Mouse (Mus musculus): ENCODE results near the gene Abcb5. TPM values are rescaled to one million over a fixed set of nuclear protein-coding genes. Genes with fewer than 3 reads are reported as not detected.

Abcb5 gene
- total and polyA plus RNA-seq, 3 experiments: not detected

- H3K4me3 ChIP-seq (ENCODE audit: control insufficient read depth in 1 of 2, insufficient read depth in 1 of 2, low read depth in 2 of 2, low read length in 2 of 2): no peak overlapping the region
- H3K27ac ChIP-seq (ENCODE audit: control insufficient read depth, low read depth, low read length): no peak overlapping the region
- no peak overlapping the region for H3K9ac ChIP-seq (ENCODE audit: control insufficient read depth, low read depth, low read length, poor library complexity, severe bottlenecking)
- DNase-seq (ENCODE audit: low read depth, low spot score): no peak
- H3K9me3 ChIP-seq (replicated peaks; ENCODE audit: insufficient read depth, low read length): no peaks in the 10 kb centered on the region
- H3K27me3 ChIP-seq (ENCODE audit: control insufficient read depth in 1 of 2, insufficient read depth in 2 of 2, low read length in 2 of 2): no peaks in the 10 kb centered on the region
- no peak for TF ChIP-seq E2F4 (IDR thresholded peaks at IDR 0.05; ENCODE audit: borderline replicate concordance, low read depth, low read length)
- no peak for TF ChIP-seq JUND (IDR thresholded peaks at IDR 0.05; ENCODE audit: low read depth, low read length)
- TF ChIP-seq EP300 (IDR thresholded peaks at IDR 0.05; ENCODE audit: low read depth in 1 of 2, low read length in 2 of 2): no peak
- TF ChIP-seq MYB (IDR thresholded peaks at IDR 0.05; ENCODE audit: low read depth, low read length): no peak
- no peak for TF ChIP-seq NELFE (IDR thresholded peaks at IDR 0.05; ENCODE audit: low read depth, low read length)
- TF ChIP-seq ELF1 (IDR thresholded peaks at IDR 0.05; ENCODE audit: low read depth, low read length): no peak
- TF ChIP-seq MYC (IDR thresholded peaks at IDR 0.05; ENCODE audit: low read depth, low read length): no peak
- TF ChIP-seq NRF1 (IDR thresholded peaks at IDR 0.05; ENCODE audit: insufficient read depth, low read depth, low read length, poor library complexity, severe bottlenecking): no peak
- no peak for TF ChIP-seq USF1 (IDR thresholded peaks at IDR 0.05; ENCODE audit: low read depth, low read length)
- no peak for TF ChIP-seq USF2 (IDR thresholded peaks at IDR 0.05; ENCODE audit: borderline replicate concordance in 1 of 2, insufficient read depth in 1 of 2, low read depth in 1 of 2, low read length in 2 of 2)
- no peaks in the 10 kb centered on the region for H3K4me1 ChIP-seq (ENCODE audit: control insufficient read depth in 1 of 2, insufficient read depth in 2 of 2, low read length in 2 of 2)
- H3K79me2 ChIP-seq (ENCODE audit: control insufficient read depth, insufficient read depth, low read length, poor library complexity): no peaks in the 10 kb centered on the region
- no peaks in the 10 kb centered on the region for H3K36me3 ChIP-seq (ENCODE audit: control insufficient read depth in 1 of 2, insufficient read depth in 2 of 2, low read length in 2 of 2)
Observed at GRCm38 (mm10) chr12:118846649-118847321, 119.4 kb downstream of the Abcb5 start.

- Histone ChIP-seq H3K9ac (ENCODE audit: control insufficient read depth, low read depth, low read length, poor library complexity, severe bottlenecking) (no peak within 1 kb of the TSS), H3K4me1 (ENCODE audit: control insufficient read depth in 1 of 2, insufficient read depth in 2 of 2, low read length in 2 of 2) (no peaks in the 10 kb centered on the region), H3K27me3 (ENCODE audit: control insufficient read depth in 1 of 2, insufficient read depth in 2 of 2, low read length in 2 of 2) (no peaks in the 10 kb centered on the region), H3K79me2 (ENCODE audit: control insufficient read depth, insufficient read depth, low read length, poor library complexity) (no peaks in the 10 kb centered on the region), H3K36me3 (ENCODE audit: control insufficient read depth in 1 of 2, insufficient read depth in 2 of 2, low read length in 2 of 2) (no peaks in the 10 kb centered on the region), H3K9me3 (replicated peaks; ENCODE audit: insufficient read depth, low read length) (no peaks in the 10 kb centered on the region), H3K4me3 (ENCODE audit: control insufficient read depth in 1 of 2, insufficient read depth in 1 of 2, low read depth in 2 of 2, low read length in 2 of 2) (no peak within 1 kb of the TSS), H3K27ac (ENCODE audit: control insufficient read depth, low read depth, low read length) (no peak within 1 kb of the TSS)
- no peak for DNase-seq (ENCODE audit: low read depth, low spot score)
- no peak for TF ChIP-seq MEF2A (IDR thresholded peaks at IDR 0.05; ENCODE audit: extremely low read depth, insufficient replicate concordance, low read depth, low read length, poor library complexity, severe bottlenecking)
- TF ChIP-seq NELFE (IDR thresholded peaks at IDR 0.05; ENCODE audit: low read depth, low read length): no peak
- no peak for TF ChIP-seq MAZ (IDR thresholded peaks at IDR 0.05; ENCODE audit: low read depth, low read length)
- TF ChIP-seq ZC3H11A (IDR thresholded peaks at IDR 0.05; ENCODE audit: low read depth, low read length): no peak
- TF ChIP-seq TBP (IDR thresholded peaks at IDR 0.05; ENCODE audit: low read depth, low read length): no peak
- TF ChIP-seq UBTF (IDR thresholded peaks at IDR 0.05; ENCODE audit: borderline replicate concordance, insufficient read depth, low read depth, low read length): no peak
- no peak for TF ChIP-seq GATA1 (IDR thresholded peaks at IDR 0.05; ENCODE audit: low read depth, low read length)
- no peak for TF ChIP-seq POLR2A (IDR thresholded peaks at IDR 0.05; ENCODE audit: control insufficient read depth in 1 of 2, insufficient read depth in 1 of 2, low read depth in 1 of 2, low read length in 2 of 2, poor library complexity in 1 of 2)
- no peak for TF ChIP-seq CHD1 (IDR thresholded peaks at IDR 0.05; ENCODE audit: low read depth, low read length)
- TF ChIP-seq TAL1 (IDR thresholded peaks at IDR 0.05; ENCODE audit: low read length): no peak
- no peak for TF ChIP-seq BHLHE40 (IDR thresholded peaks at IDR 0.05; ENCODE audit: borderline replicate concordance, low read depth, low read length)
- no peak for TF ChIP-seq GABPA (IDR thresholded peaks at IDR 0.05; ENCODE audit: low read depth, low read length)
- TF ChIP-seq ELF1 (IDR thresholded peaks at IDR 0.05; ENCODE audit: low read depth, low read length): no peak
- TF ChIP-seq SMC3 (IDR thresholded peaks at IDR 0.05; ENCODE audit: low read depth, low read length): no peak
- no peak for TF ChIP-seq JUND (IDR thresholded peaks at IDR 0.05; ENCODE audit: low read depth, low read length)
- no peak for TF ChIP-seq MYC (IDR thresholded peaks at IDR 0.05; ENCODE audit: low read depth, low read length)
- no peak for TF ChIP-seq KAT2A (conservative IDR thresholded peaks at IDR 0.05; ENCODE audit: low read depth, low read length)
- no peak for TF ChIP-seq MYB (IDR thresholded peaks at IDR 0.05; ENCODE audit: low read depth, low read length)
- no peak for TF ChIP-seq USF2 (IDR thresholded peaks at IDR 0.05; ENCODE audit: borderline replicate concordance in 1 of 2, insufficient read depth in 1 of 2, low read depth in 1 of 2, low read length in 2 of 2)
- no peak for TF ChIP-seq HCFC1 (IDR thresholded peaks at IDR 0.05; ENCODE audit: low read depth, low read length)
Observed at GRCm38 (mm10) chr12:118846221-118846620, 120.0 kb downstream of the Abcb5 start, which contains the start of gene Sp8. TSS of gene Sp8 (plus strand) at chr12:118846329.
